Mouse (Mus musculus) hindbrain, embryonic 14.5 days (tissue): ENCODE results near the gene Tex45. TPM values are rescaled to one million over a fixed set of nuclear protein-coding genes. Genes with fewer than 3 reads are reported as not detected.

Source experiments
- ATAC-seq: fragments of 200-750 bp; cut with Nextera tagmentation; 2 replicates; pipeline ENCODE4 v1.8.0; 2017; ENCODE audit warnings: moderate number of reproducible peaks, mild to moderate bottlenecking, moderate TSS enrichment, moderate library complexity; ENCODE audit not compliant: low FRiP score
- DNase-seq: peaks from one replicate; pipeline ENCODE4 v3.0.0-alpha.2; 2015; ENCODE audit warnings: low spot score
- H3K27ac ChIP-seq: fragments of 300-500 bp; sonication (generic); 2 replicates; pipeline ENCODE4 v1.5.1; 2014; ENCODE audit warnings: mild to moderate bottlenecking, moderate library complexity
- H3K27me3 ChIP-seq: fragments of 300-500 bp; sonication (generic); 2 replicates; pipeline ENCODE4 v1.6.1; 2014; ENCODE audit warnings: mild to moderate bottlenecking, low read length, mixed read lengths; ENCODE audit not compliant: control insufficient read depth, insufficient read depth
- H3K36me3 ChIP-seq: fragments of 300-500 bp; sonication (generic); replicated peaks from 2 replicates; pipeline ENCODE4 v1.6.1; 2014; ENCODE audit not compliant: control insufficient read depth, insufficient read depth
- H3K4me1 ChIP-seq: fragments of 300-500 bp; sonication (generic); replicated peaks from 2 replicates; pipeline ENCODE4 v1.6.1; 2014; ENCODE audit warnings: antibody characterized with exemption, low read length, mixed read lengths; ENCODE audit not compliant: control insufficient read depth, insufficient read depth
- H3K4me2 ChIP-seq: fragments of 300-500 bp; sonication (generic); replicated peaks from 2 replicates; pipeline ENCODE4 v1.6.1; 2014; ENCODE audit warnings: mild to moderate bottlenecking, moderate library complexity
- H3K4me3 ChIP-seq: fragments of 300-500 bp; sonication (generic); replicated peaks from 2 replicates; pipeline ENCODE4 v1.5.1; 2014; ENCODE audit warnings: mild to moderate bottlenecking, low read length
- H3K9ac ChIP-seq: fragments of 300-500 bp; sonication (generic); 2 replicates; pipeline ENCODE4 v1.6.1; 2014
- H3K9me3 ChIP-seq: fragments of 300-500 bp; sonication (generic); 2 replicates; pipeline ENCODE4 v1.6.1; 2016; ENCODE audit warnings: low read length; ENCODE audit not compliant: control insufficient read depth
- WGBS: fragments of 180-500 bp; shearing (Covaris S2); extraction: QIAGEN DNeasy Blood & Tissue Kit; methylation state at CpG from one replicate; pipeline ENCODE4 v1.1.7; 2014; 5-methylcytosine and 5-hydroxymethylcytosine counted together
- polyA plus RNA-seq: library from polyadenylated mRNA; unstranded; fragments of >200 nt; fragmentation: Nextera tagmentation; extraction: Ambion mirVana; gene quantifications from 2 replicates; pipeline ENCODE4 v1.2.1, GENCODE M21; 2014

Gene Tex45
- polyA plus RNA-seq = 0.35 and 0.39 TPM in 2 replicates

DNA sequence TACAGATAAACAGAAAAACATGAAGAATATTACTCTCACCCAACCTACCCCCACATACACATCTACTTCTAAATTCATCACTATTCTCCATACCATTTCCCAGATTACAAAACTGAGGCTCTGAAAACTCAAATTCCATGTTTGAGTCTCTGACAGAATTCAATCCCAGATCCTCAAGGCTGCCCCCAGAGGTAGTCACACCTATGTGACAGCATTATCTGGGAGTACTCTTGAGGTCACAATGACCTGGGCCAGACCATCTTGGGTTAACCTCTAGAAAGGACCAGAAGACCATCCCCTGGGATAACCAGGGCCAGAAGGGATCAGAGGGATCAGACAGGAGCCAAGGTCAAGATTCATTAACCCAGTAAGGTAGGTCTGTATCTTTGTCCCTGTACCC lies at the start of gene Tex45:
Gene Tex45 (plus strand): TSS at position 301 of the 400 bp plus-strand sequence.
- DNase-seq (no peak), ATAC-seq (no peak)
- no peak within 1 kb of the TSS for H3K9ac ChIP-seq
- no peak within 1 kb of the TSS for H3K4me2 ChIP-seq
- peaks cover 11% of the 10 kb centered on the region for H3K4me1 ChIP-seq
- H3K36me3 ChIP-seq = no peaks in the 10 kb centered on the region
- no peak within 1 kb of the TSS for H3K27ac ChIP-seq
- no peaks in the 10 kb centered on the region for H3K27me3 ChIP-seq
- no peaks in the 10 kb centered on the region for H3K9me3 ChIP-seq
- no peak within 1 kb of the TSS for H3K4me3 ChIP-seq

DNA sequence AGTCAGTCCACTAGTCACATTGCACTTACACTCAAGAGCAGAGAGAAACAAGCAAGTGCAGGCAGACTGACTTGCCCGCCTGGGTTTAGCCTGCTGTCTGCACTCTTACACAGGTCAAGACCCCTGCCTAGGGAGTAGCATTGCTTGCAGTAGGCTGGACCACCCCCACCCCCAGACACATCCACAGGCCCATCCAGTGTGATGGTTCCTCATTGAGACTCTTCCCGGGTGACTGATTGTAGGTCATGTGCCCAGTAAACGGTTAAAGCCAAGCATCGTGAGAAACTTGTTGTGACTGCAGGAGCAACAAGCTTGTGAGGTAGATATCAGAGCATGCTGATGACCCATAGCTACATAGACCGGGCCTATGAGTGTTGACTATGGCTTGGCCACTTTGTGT lies 49.2 kb upstream of the Tex45 start:
- Histone ChIP-seq H3K9ac (no peak overlapping the region), H3K36me3 (no peaks in the 10 kb centered on the region), H3K4me3 (no peak overlapping the region), H3K4me1 (peaks cover 12% of the 10 kb centered on the region), H3K27me3 (no peaks in the 10 kb centered on the region), H3K9me3 (no peaks in the 10 kb centered on the region), H3K4me2 (no peak overlapping the region), H3K27ac (no peak overlapping the region)
- DNase-seq (no peak), ATAC-seq (no peak)
- 91% methylated on average over 5 of the region's 5 CpGs for WGBS

DNA sequence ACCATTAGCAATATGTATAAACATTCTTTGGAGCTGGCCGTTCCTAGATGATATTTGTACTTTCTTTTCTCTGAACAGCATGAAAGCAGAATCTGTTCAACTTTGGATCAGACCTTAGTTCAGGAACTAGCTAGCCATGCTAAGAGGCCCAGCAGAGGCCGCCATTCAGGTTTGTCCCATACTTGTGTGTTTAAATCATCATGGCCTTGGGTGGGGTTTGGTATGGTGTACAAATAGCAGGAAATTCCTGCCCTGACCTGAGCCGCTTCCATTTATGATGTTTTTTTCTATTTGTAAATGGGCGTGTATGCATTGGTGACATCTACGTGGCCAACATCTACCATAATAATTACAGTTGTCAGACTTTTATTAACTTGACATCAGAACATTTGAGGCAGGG lies 45.4 kb upstream of the Tex45 start:
- ATAC-seq (no peak), DNase-seq (no peak)
- Histone ChIP-seq H3K4me2 (no peak overlapping the region), H3K9ac (no peak overlapping the region), H3K4me1 (no peaks in the 10 kb centered on the region), H3K27me3 (no peaks in the 10 kb centered on the region), H3K4me3 (no peak overlapping the region), H3K27ac (no peak overlapping the region), H3K36me3 (peaks cover 29% of the 10 kb centered on the region), H3K9me3 (no peaks in the 10 kb centered on the region)
- WGBS = 91% methylated on average over 5 of the region's 5 CpGs

DNA sequence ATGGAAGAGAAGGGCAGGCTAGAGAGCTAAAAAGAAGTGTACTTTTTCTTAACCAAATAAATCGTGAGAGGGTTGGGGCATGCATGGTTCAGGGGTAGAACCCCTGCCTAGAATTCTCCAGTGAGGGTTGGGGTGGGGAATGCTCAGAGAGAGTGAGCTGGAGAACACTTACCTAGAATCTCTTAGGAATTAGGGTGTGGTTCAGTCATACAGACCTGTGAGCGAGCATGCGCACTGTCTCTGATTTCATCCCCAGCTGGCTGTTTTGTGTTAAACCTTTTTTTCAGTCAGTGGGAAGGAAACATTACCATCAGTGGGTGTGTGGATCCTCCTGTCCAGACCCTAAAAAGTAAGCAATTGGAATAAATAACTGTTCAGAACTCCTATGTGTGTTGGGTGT lies 44.5 kb upstream of the Tex45 start:
- 93% methylated on average over 3 of the region's 3 CpGs for WGBS
- Histone ChIP-seq H3K4me2 (no peak overlapping the region), H3K4me1 (no peaks in the 10 kb centered on the region), H3K36me3 (peaks cover 39% of the 10 kb centered on the region), H3K4me3 (no peak overlapping the region), H3K27ac (no peak overlapping the region), H3K9ac (no peak overlapping the region), H3K9me3 (no peaks in the 10 kb centered on the region), H3K27me3 (no peaks in the 10 kb centered on the region)
- no peak for ATAC-seq
- DNase-seq = no peak

DNA sequence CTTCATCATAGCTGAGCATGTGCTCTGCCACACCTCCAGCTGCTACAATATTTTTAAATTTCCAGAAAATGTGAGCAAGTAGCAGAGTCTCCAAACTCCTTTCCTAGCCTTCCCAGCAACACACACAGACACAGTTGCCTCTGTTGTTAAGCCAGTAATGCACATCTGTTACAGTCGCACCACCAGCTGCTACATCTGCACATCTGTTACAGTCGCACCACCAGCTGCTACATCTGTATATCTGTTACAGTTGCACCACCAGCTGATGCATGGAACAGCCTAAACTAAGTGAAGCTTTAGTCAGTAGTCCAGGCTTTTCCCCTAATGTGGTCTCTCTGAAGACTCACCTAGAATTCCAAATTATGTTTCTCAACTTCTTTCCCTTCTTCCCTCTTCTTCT lies 42.2 kb upstream of the Tex45 start:
- no peak overlapping the region for H3K9ac ChIP-seq
- no peak overlapping the region for H3K4me3 ChIP-seq
- no peaks in the 10 kb centered on the region for H3K4me1 ChIP-seq
- ATAC-seq (no peak), DNase-seq (no peak)
- H3K9me3 ChIP-seq = no peaks in the 10 kb centered on the region
- H3K36me3 ChIP-seq = peaks cover 58% of the 10 kb centered on the region
- H3K27me3 ChIP-seq = no peaks in the 10 kb centered on the region
- no peak overlapping the region for H3K4me2 ChIP-seq
- 82% methylated on average over 2 of the region's 2 CpGs for WGBS
- no peak overlapping the region for H3K27ac ChIP-seq

DNA sequence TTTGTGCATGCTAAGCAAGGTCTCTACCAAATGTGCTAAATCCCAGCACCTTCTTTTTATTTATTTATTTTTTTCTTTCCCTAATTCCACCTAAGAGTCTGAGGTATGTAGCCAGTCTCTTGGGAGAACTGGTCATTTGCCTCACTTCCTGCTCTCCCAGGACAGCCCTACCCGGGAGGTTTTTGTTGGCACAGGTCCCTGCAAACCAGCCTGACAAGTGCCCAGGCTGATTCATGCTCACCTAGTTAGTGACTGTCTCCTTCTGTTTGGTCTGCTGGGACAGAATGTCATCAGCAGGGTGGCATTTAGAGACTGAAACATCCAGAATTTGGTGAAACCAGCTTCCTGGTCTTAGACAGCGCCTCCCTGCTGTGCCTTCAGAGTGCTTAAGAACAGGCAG lies 40.7 kb upstream of the Tex45 start:
- Histone ChIP-seq H3K27me3 (no peaks in the 10 kb centered on the region), H3K4me2 (no peak overlapping the region), H3K9ac (no peak overlapping the region), H3K36me3 (peaks cover 69% of the 10 kb centered on the region), H3K9me3 (no peaks in the 10 kb centered on the region), H3K4me3 (no peak overlapping the region), H3K4me1 (no peaks in the 10 kb centered on the region), H3K27ac (no peak overlapping the region)
- WGBS = 83% methylated on average over 2 of the region's 2 CpGs
- ATAC-seq = no peak
- no peak for DNase-seq

DNA sequence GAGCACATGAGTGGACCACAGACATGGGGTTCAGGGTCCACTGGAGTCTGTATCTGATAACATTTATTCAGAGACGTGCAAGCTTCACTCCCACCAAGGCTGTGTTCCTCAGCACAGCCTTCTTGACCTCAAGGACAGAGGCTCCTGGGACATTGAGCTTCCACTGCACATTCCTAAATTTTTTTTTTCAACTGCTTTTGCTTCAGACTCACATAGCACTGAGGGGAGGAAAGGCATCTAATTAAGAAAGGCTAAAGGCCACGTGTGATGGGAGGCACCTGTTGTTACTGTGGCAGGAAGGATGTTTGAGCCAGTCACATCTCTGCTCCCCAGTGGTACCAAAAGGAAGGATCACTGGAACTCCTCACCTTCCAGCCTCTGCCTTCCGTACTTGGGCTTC lies 39.5 kb upstream of the Tex45 start:
- no peak overlapping the region for H3K4me2 ChIP-seq
- no peak overlapping the region for H3K4me3 ChIP-seq
- no peak overlapping the region for H3K27ac ChIP-seq
- WGBS = 90% methylated on average over 3 of the region's 3 CpGs
- no peaks in the 10 kb centered on the region for H3K27me3 ChIP-seq
- no peaks in the 10 kb centered on the region for H3K4me1 ChIP-seq
- H3K9ac ChIP-seq = no peak overlapping the region
- DNase-seq (no peak), ATAC-seq (no peak)
- no peaks in the 10 kb centered on the region for H3K9me3 ChIP-seq
- H3K36me3 ChIP-seq = peaks cover 81% of the 10 kb centered on the region

DNA sequence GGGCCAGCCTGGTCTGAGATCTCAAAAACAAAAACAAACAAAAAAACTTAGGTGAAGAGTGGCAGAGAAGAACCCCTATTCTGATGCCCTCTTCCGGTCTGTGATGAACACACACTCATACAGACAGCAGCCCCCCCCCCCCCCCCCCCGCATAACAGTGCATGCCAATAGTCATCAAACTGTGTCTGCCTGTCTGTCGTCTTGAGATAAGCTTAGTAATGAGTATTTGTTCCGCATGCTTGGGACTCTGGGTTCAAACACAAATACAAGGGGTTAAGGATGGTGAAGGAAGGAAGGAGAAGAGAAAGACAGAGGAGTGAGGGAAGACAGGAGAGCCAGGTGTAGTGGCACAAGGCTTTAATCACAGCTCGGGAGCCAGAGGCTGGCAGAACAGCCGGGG lies 34.2 kb upstream of the Tex45 start:
- Histone ChIP-seq H3K9ac (no peak overlapping the region), H3K36me3 (peaks cover 93% of the 10 kb centered on the region), H3K27me3 (no peaks in the 10 kb centered on the region), H3K4me1 (no peaks in the 10 kb centered on the region), H3K4me2 (no peak overlapping the region), H3K9me3 (no peaks in the 10 kb centered on the region), H3K4me3 (no peak overlapping the region), H3K27ac (no peak overlapping the region)
- ATAC-seq (no peak), DNase-seq (no peak)
- 89% methylated on average over 5 of the region's 6 CpGs for WGBS

DNA sequence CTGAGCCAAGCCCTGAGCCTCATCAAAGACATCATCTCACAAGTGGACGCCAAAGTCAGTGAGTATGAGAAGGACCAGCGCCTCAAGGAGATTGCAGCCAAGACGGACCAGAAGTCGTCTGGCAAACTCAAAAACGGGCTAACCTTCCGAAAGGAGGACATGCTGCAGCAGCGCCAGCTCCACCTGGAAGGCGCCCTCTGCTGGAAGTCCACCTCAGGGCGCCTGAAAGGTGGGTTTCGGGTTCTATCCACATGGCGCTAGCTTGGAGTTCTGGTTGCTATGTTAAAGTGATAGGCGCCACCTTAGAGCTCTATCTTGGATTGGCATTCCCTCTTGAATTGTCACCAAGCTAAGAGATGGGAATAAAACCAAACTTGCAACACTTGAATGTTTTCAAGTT lies 31.2 kb upstream of the Tex45 start:
- Histone ChIP-seq H3K4me2 (no peak overlapping the region), H3K4me1 (no peaks in the 10 kb centered on the region), H3K27me3 (no peaks in the 10 kb centered on the region), H3K4me3 (no peak overlapping the region), H3K36me3 (peaks cover 73% of the 10 kb centered on the region), H3K27ac (no peak overlapping the region), H3K9ac (no peak overlapping the region), H3K9me3 (no peaks in the 10 kb centered on the region)
- no peak for ATAC-seq
- DNase-seq = no peak
- 78% methylated on average over 12 of the region's 12 CpGs for WGBS

DNA sequence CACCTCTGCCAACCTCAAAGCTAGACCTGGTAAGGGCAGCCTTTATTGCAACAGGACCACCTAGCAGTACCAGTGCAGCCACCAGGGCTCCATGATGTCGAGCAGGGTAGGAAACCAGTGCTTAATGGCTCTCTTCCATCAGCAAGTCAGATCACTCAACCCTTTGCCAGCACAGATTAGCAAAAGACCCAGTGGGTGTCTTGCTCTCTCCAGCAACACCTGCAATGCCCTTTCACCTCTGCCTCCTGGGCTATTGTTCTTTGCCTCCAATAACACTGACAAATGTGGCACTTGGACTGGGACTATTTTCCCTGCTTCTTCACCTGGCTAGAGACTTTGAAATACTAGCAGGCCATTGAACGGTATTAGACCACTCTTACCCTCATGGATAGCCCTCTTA lies 21.4 kb upstream of the Tex45 start:
- H3K4me1 ChIP-seq = no peaks in the 10 kb centered on the region
- WGBS = 89% methylated on average over 2 of the region's 2 CpGs
- H3K9me3 ChIP-seq = no peaks in the 10 kb centered on the region
- H3K27me3 ChIP-seq = no peaks in the 10 kb centered on the region
- no peak overlapping the region for H3K4me3 ChIP-seq
- ATAC-seq (no peak), DNase-seq (no peak)
- no peak overlapping the region for H3K4me2 ChIP-seq
- H3K36me3 ChIP-seq = peaks cover 69% of the 10 kb centered on the region
- no peak overlapping the region for H3K9ac ChIP-seq
- no peak overlapping the region for H3K27ac ChIP-seq
